Mouse (Mus musculus): ENCODE measurements around the gene Gnb1l.

The Gnb1l gene

DNA sequence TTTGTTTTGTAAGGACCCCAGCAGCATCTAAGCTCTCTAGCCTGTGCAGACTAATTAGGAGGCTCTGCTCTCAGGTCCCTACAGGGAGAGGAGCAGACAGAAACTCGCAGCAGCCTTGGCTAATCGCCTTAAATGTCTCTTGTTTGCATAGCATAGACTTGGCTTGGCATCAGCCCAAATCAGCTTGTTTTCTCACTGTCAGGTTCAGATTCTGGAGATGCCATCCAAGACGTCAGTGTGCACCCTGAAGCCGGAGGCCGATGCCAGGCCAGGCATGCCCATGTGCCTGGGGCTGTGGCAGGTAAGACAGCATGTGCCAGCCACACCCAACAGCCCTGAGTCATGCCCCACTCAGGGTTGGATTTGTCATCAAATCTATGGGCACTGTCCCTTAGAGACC is 49.4 kb downstream of the Gnb1l start:
- DNase-seq (ENCODE audit: low spot score in 2 of 2), result no peak

GRCm38 (mm10) chr16:18551604-18552003 is 53.1 kb downstream of the Gnb1l start:
- DNase-seq (ENCODE audit: low spot score in 2 of 2), result no peak

GRCm38 (mm10) chr16:18552106-18552710 is 53.7 kb downstream of the Gnb1l start:
- DNase-seq (ENCODE audit: low spot score in 2 of 2), result no peak

DNA sequence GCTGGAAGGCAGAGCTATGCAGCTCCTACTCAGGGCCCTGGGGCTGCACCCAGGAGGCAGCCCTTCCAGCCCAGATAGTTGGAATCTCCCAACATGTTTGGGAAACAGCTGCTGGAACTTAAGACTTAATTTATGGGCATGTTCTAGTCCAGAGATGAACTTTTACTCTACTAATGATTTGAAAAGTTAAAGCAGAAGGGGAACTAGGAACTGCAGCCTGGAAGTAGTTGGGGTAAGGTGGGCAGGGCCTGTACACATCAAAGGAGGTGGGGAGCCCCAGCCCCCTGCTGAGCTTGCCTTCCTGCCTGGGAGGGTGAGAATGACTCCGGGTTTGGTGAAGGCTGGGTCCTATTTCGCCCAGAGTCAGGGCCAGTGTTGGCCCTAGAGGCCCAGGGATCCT is 56.2 kb downstream of the Gnb1l start:
- DNase-seq (ENCODE audit: low spot score in 2 of 2), result no peak

- DNase-seq (ENCODE audit: low spot score in 2 of 2), result no peak
Observed at GRCm38 (mm10) chr16:18555235-18555935, 56.9 kb downstream of the Gnb1l start.

- peak; percentile 42 to 51 for DNase-seq (ENCODE audit: low spot score in 2 of 2)
Observed at GRCm38 (mm10) chr16:18556461-18556860, 57.9 kb downstream of the Gnb1l start.

DNA sequence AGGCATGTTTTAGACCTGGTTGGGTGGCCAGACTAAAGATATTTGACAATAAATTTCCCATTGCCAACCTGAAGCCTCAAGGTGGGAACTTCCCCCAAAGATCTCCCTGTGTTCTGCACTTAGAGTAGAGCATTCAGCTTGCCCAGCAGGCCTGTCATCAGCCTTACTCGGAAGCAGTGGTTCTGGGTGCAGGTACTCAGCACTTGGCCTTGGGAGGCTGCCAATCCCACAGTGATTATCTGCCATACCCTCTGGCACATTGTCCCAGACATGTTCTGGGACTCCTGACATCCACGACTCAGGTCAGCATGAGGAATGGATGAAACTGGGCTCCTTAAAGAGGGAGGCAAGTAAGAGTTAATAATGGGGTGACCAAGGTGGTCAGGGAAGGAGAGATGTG is 66.0 kb downstream of the Gnb1l start:
- DNase-seq (ENCODE audit: low spot score in 2 of 2), result no peak

GRCm38 (mm10) chr16:18568599-18568998 is 70.1 kb downstream of the Gnb1l start:
- no peak for DNase-seq (ENCODE audit: low spot score in 2 of 2)

DNA sequence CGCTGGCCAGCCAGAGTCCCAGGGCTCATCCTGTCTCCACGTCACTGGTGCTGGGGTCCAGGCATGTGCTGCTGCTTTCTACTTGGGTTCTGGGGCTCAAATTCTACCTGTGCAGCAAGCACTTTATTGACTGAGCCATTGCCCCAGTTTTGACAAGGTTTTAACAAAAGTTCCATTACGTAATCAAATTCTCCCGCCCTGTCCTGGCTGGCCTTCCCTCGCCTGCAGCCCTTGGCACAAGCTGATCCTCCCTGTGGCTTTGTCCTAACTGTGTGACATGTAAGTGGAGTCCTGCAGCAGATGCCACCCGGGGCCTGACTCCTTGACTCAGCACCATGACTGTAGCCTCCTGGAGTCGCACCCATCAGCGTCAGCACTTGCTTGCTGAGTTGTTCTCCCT is 75.7 kb downstream of the Gnb1l start:
- no peak for DNase-seq (ENCODE audit: low spot score in 2 of 2)

GRCm38 (mm10) chr16:18577071-18577470 is 78.6 kb downstream of the Gnb1l start:
- no peak for DNase-seq (ENCODE audit: low spot score in 2 of 2)

DNA sequence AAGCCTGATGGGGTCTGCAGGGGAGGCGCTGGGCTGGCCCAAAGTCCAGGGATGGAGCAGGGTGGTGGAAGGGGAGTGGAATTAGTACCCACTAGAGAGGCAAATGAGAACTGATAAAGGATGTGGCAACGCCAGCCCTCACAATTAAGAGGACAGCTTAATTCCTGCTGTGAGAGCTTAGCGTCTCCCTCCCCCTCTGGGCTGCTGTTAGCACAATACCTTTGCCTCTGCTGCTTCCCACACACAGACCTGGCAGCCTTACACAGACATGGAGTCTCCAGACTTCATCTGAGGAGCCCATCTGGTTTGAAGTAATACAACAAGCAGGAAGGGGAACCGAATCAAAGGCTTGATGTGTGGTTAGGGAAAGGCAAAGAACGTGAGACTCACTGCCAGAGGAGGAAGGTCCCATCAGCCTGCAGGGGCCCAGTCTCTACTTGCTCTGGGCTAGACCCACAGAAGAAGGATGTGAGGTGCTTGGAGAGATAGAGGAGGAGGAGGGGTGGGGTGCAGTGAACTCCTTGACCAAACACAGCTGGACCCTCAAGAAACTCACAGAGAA is 79.2 kb downstream of the Gnb1l start:
- DNase-seq (ENCODE audit: low spot score in 2 of 2), result no peak

DNA sequence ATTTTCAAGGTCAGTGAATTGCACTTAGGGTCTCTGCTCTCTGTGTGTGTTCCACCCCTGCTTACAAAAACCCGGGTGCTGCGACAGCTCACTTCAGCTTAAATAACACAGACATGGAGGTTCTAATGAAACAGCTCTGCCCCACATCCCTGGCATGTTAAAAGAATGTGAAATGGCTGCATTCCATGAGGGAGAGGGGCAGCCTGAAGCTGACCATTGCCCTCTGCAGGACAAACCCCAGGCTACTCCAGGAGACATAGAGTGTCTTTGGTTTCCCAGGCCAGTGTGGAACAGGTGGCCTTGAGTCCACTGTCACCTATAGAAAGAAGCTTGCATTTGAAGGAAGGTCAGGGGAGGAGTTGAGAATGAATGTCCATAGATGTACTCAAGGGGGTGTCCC is 81.9 kb downstream of the Gnb1l start:
- DNase-seq (ENCODE audit: low spot score in 2 of 2), result no peak

- DNase-seq (ENCODE audit: low spot score in 2 of 2), result no peak
Observed at GRCm38 (mm10) chr16:18581050-18581622, 82.6 kb downstream of the Gnb1l start.

GRCm38 (mm10) chr16:18581623-18582205 is 83.2 kb downstream of the Gnb1l start:
- no peak for DNase-seq (ENCODE audit: low spot score in 2 of 2)

GRCm38 (mm10) chr16:18582426-18583148 is 84.1 kb downstream of the Gnb1l start:
- DNase-seq (ENCODE audit: low spot score in 2 of 2), result no peak

DNA sequence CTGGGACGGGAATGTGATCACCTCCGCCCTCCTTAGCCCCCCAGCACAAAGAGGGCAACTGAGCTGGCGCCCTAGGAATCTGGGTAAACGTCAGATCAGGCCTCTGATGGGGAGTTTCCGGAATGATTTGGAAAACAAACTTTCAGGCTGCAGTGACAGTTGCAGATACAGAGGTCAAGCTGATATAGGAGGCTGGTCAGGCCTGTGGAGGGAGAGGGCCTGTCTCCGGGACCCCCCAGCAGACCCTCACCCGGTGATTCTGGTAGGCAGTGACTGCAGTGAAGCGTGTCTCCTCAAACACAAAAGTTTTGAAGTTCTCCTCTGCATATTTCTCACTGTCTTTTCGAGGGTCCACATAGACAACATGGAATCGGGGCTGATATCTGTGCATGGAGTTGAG is 84.7 kb downstream of the Gnb1l start:
- no peak for DNase-seq (ENCODE audit: low spot score in 2 of 2)

GRCm38 (mm10) chr16:18583673-18584357 is 85.3 kb downstream of the Gnb1l start:
- no peak for DNase-seq (ENCODE audit: low spot score in 2 of 2)

- DNase-seq (ENCODE audit: low spot score in 2 of 2), result no peak
Observed at GRCm38 (mm10) chr16:18584901-18585510, 86.5 kb downstream of the Gnb1l start.

DNA sequence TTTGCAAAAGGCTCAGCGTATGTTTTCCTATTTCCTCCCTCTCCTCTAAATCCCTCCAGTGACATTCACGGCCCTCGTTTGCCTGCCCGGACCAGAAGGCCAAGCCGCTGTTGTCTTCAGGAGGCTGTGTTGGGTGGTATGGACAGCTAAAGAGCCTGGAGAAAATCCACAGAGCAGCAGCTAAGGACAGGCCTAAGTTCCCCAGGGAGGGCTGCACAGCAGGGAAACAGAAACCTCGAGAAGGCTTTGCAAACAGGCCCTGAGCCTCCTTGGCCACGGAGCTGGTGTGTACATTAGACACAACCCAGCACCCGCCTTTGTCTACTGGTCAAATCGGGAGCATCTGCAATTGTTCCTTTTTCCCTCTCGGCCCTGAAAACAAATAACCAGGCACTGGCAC is 87.2 kb downstream of the Gnb1l start:
- DNase-seq (ENCODE audit: low spot score in 2 of 2), result no peak

GRCm38 (mm10) chr16:18586076-18586905 is 87.8 kb downstream of the Gnb1l start:
- no peak for DNase-seq (ENCODE audit: low spot score in 2 of 2)
